23 mouse cellular contexts compared by ENCODE assay signal in genomic region chr1:76896152-76896864, GRCm38 (mm10).
DNase-seq lines count a peak whose midpoint lies in the region; ATAC-seq lines count a peak whose summit lies in the region.
"Had no signal": no experiment of that assay in that cellular context is flagged by ENCODE, and none has a peak within 500 bp of the region (broad histone marks: within the 10 kb centered on the region; RNA-seq: fewer than 3 reads in every experiment).

No protein-coding gene starts in this region.

- WGBS in embryonic facial prominence, embryonic 14.5 days = 28% methylated on average over 17 of the region's 17 CpGs
- 14% methylated on average over 17 of the region's 17 CpGs for WGBS in limb, embryonic 13.5 days

- peak overlapping the region; percentile 11; the same call in 1 of the 2 replicates for H3K27ac ChIP-seq in embryonic facial prominence, embryonic 14.5 days (replicated peaks; ENCODE audit: low read depth, low read length)
- H3K27ac ChIP-seq in limb, embryonic 13.5 days = peak overlapping the region; percentile 75
- H3K27ac ChIP-seq: forebrain, embryonic 13.5 days; gastrocnemius, adult 2 months; heart, embryonic 15.5 days; liver, embryonic 14.5 days; lung, embryonic 15.5 days; midbrain, embryonic 10.5 days; neural tube, embryonic 15.5 days had no signal

- no peak overlapping the region for H3K9ac ChIP-seq in embryonic facial prominence, embryonic 14.5 days (ENCODE audit: low read depth, low read length)
- no peak overlapping the region for H3K9ac ChIP-seq in limb, embryonic 13.5 days
- H3K9ac ChIP-seq: forebrain, embryonic 13.5 days; heart, embryonic 15.5 days; liver, embryonic 14.5 days; lung, embryonic 15.5 days; neural tube, embryonic 15.5 days had no signal

- H3K27me3 ChIP-seq in embryonic facial prominence, embryonic 14.5 days (replicated peaks; ENCODE audit: control insufficient read depth, insufficient read depth, low read length) = no peaks in the 10 kb centered on the region
- no peaks in the 10 kb centered on the region for H3K27me3 ChIP-seq in limb, embryonic 13.5 days
- H3K27me3 ChIP-seq: forebrain, embryonic 13.5 days; heart, embryonic 15.5 days; lung, embryonic 15.5 days; neural tube, embryonic 15.5 days had no signal

- no peaks in the 10 kb centered on the region for H3K36me3 ChIP-seq in embryonic facial prominence, embryonic 14.5 days (ENCODE audit: control insufficient read depth, insufficient read depth, low read length)
- no peaks in the 10 kb centered on the region for H3K36me3 ChIP-seq in limb, embryonic 13.5 days
- H3K36me3 ChIP-seq: heart, embryonic 15.5 days; lung, embryonic 15.5 days; midbrain, embryonic 10.5 days; neural tube, embryonic 15.5 days had no signal

- H3K4me2 ChIP-seq in embryonic facial prominence, embryonic 14.5 days (ENCODE audit: low read depth, low read length) = peak overlapping the region; percentile 32
- H3K4me2 ChIP-seq in limb, embryonic 13.5 days (replicated peaks) = peak overlapping the region; percentile 33
- H3K4me2 ChIP-seq: forebrain, embryonic 13.5 days; heart, embryonic 15.5 days; lung, embryonic 15.5 days; neural tube, embryonic 15.5 days had no signal

- H3K4me1 ChIP-seq in embryonic facial prominence, embryonic 14.5 days (ENCODE audit: control insufficient read depth, insufficient read depth, low read length) = peaks cover 20% of the 10 kb centered on the region
- H3K4me1 ChIP-seq in limb, embryonic 13.5 days = peaks cover 30% of the 10 kb centered on the region
- H3K4me1 ChIP-seq: forebrain, embryonic 13.5 days; heart, embryonic 15.5 days; lung, embryonic 15.5 days; neural tube, embryonic 15.5 days had no signal

- peak; percentile 68 for DNase-seq in embryo, embryonic 10.5 days (ENCODE audit: low spot score)
- peak; percentile 22 for DNase-seq in embryo, embryonic 11.5 days (ENCODE audit: low read depth, low spot score)
- DNase-seq in embryonic facial prominence, embryonic 14.5 days (ENCODE audit: low spot score) = peak; percentile 49
- no peak for DNase-seq in right cerebral cortex, adult 2 months (ENCODE audit: low spot score in 2 of 2)
- DNase-seq in right cerebral cortex, postnatal 36 days (ENCODE audit: low spot score in 2 of 2) = no peak
- DNase-seq in lung, postnatal 25 days (ENCODE audit: low spot score) = no peak
- DNase-seq: adrenal gland, postnatal 10 days; cerebellum, adult 8-10 months; cerebellum, postnatal 36 days; gastrocnemius, adult 2 months; heart, postnatal 4 days; kidney, postnatal 25 days; lung, postnatal 4 days; right cerebral cortex, postnatal 14 days; spleen, adult 18-20 months had no signal

- no peak overlapping the region for H3K4me3 ChIP-seq in embryonic facial prominence, embryonic 14.5 days (ENCODE audit: low read depth, low read length)
- H3K4me3 ChIP-seq in limb, embryonic 13.5 days = 0 out of 2 replicates have a peak overlapping the region, but pooled peaks have one; percentile 3
- H3K4me3 ChIP-seq: forebrain, embryonic 13.5 days; gastrocnemius, adult 2 months; heart, embryonic 15.5 days; lung, embryonic 15.5 days; midbrain, embryonic 10.5 days; neural tube, embryonic 15.5 days had no signal

- H3K9me3 ChIP-seq in embryonic facial prominence, embryonic 14.5 days (ENCODE audit: control insufficient read depth, low read length) = no peaks in the 10 kb centered on the region
- H3K9me3 ChIP-seq in limb, embryonic 13.5 days = no peaks in the 10 kb centered on the region
- H3K9me3 ChIP-seq: forebrain, embryonic 13.5 days; heart, embryonic 15.5 days; lung, embryonic 15.5 days; midbrain, embryonic 10.5 days; neural tube, embryonic 15.5 days had no signal

- ATAC-seq in embryonic facial prominence, embryonic 14.5 days (ENCODE audit: low read depth) = no peak
- peak; percentile 81 for ATAC-seq in limb, embryonic 13.5 days (ENCODE audit: low FRiP score, low read depth)
- ATAC-seq: forebrain, embryonic 13.5 days; intestine, postnatal 0 days had no signal

Comparison
In these comparisons a context has a peak if more than half of its experiments do, and no peak if none do; other contexts are left out.
1. DNase-seq: peak in embryo, embryonic 10.5 days (single experiment), embryo, embryonic 11.5 days (single experiment) and embryonic facial prominence, embryonic 14.5 days (single experiment); none in right cerebral cortex, adult 2 months (0 of 2), right cerebral cortex, postnatal 36 days (0 of 2) and lung, postnatal 25 days (single experiment).